10 mouse cellular contexts compared by ENCODE assay signal in the genomic region with DNA sequence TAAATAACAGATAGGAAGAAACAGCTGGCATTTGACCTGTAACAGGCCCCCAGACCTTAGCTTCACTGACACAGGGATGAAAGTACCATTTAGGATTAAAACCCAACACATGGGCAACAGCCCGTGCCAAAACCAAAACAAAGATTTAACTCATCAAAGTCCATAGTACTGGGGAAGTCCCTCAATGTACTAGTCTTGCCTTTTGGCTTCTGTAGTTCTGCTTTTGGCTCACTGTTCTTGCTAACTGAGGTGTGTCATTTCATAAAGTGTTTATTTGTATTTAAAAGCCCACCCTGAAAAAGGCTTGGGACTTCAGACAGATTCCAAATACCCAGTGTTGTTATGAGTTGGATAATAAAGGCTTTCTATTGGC.
DNase-seq lines count a peak whose midpoint lies in the region; ATAC-seq and TF ChIP-seq lines count a peak whose summit lies in the region.
"Had no signal": no experiment of that assay in that cellular context is flagged by ENCODE, and none has a peak within 500 bp of the region (broad histone marks: within the 10 kb centered on the region; RNA-seq: fewer than 3 reads in every experiment).

No protein-coding gene starts in this region.

- H3K4me3 ChIP-seq in lung, postnatal 0 days (ENCODE audit: low read depth, low read length) = peak overlapping the region; percentile 3; the same call in 1 of the 2 replicates
- no peak overlapping the region for H3K4me3 ChIP-seq in forebrain, embryonic 14.5 days (ENCODE audit: low read depth, low read length)
- no peak overlapping the region for H3K4me3 ChIP-seq in midbrain, embryonic 14.5 days (replicated peaks; ENCODE audit: low read depth, low read length)
- H3K4me3 ChIP-seq: gastrocnemius, adult 2 months; heart, embryonic 15.5 days had no signal

- no peak for ATAC-seq in lung, postnatal 0 days
- ATAC-seq in forebrain, embryonic 14.5 days = peak; percentile 43; the same call in 1 of the 2 replicates
- no peak; the same call in 1 of the 2 replicates for ATAC-seq in midbrain, embryonic 14.5 days (ENCODE audit: low FRiP score, low TSS enrichment)

- no peaks in the 10 kb centered on the region for H3K9me3 ChIP-seq in lung, postnatal 0 days (ENCODE audit: low read length)
- no peaks in the 10 kb centered on the region for H3K9me3 ChIP-seq in forebrain, embryonic 14.5 days (replicated peaks; ENCODE audit: control insufficient read depth, low read length)
- H3K9me3 ChIP-seq in midbrain, embryonic 14.5 days (ENCODE audit: control insufficient read depth, low read length) = no peaks in the 10 kb centered on the region
- H3K9me3 ChIP-seq: heart, embryonic 15.5 days had no signal

- H3K36me3 ChIP-seq in lung, postnatal 0 days (ENCODE audit: insufficient read depth, low read length) = no peaks in the 10 kb centered on the region
- H3K36me3 ChIP-seq in forebrain, embryonic 14.5 days (ENCODE audit: control insufficient read depth, insufficient read depth, low read length) = no peaks in the 10 kb centered on the region
- H3K36me3 ChIP-seq in midbrain, embryonic 14.5 days (ENCODE audit: control insufficient read depth, insufficient read depth, low read length) = no peaks in the 10 kb centered on the region
- H3K36me3 ChIP-seq: heart, embryonic 15.5 days had no signal

- no peak for TF ChIP-seq EP300 in lung, postnatal 0 days (IDR thresholded peaks at IDR 0.05)

- no peak for TF ChIP-seq CTCF in lung, postnatal 0 days (IDR thresholded peaks at IDR 0.05)

- H3K4me2 ChIP-seq in lung, postnatal 0 days (replicated peaks; ENCODE audit: low read depth, low read length) = 0 out of 2 replicates have a peak overlapping the region, but pooled peaks have one; percentile 27
- peak overlapping the region; percentile 15; the same call in 1 of the 2 replicates for H3K4me2 ChIP-seq in forebrain, embryonic 14.5 days (ENCODE audit: low read length)
- peak overlapping the region; percentile 34 for H3K4me2 ChIP-seq in midbrain, embryonic 14.5 days (ENCODE audit: low read length)
- H3K4me2 ChIP-seq: heart, embryonic 15.5 days had no signal

- H3K9ac ChIP-seq in lung, postnatal 0 days (replicated peaks; ENCODE audit: low read depth) = no peak overlapping the region
- H3K9ac ChIP-seq in forebrain, embryonic 14.5 days (ENCODE audit: low read length) = no peak overlapping the region
- H3K9ac ChIP-seq in midbrain, embryonic 14.5 days (replicated peaks; ENCODE audit: low read length) = no peak overlapping the region; the same call in 1 of the 2 replicates
- H3K9ac ChIP-seq: heart, embryonic 15.5 days had no signal

- no peaks in the 10 kb centered on the region for H3K4me1 ChIP-seq in lung, postnatal 0 days (ENCODE audit: insufficient read depth, low read depth, low read length)
- peaks cover 15% of the 10 kb centered on the region for H3K4me1 ChIP-seq in forebrain, embryonic 14.5 days (ENCODE audit: control insufficient read depth, insufficient read depth, low read length)
- peaks cover 18% of the 10 kb centered on the region for H3K4me1 ChIP-seq in midbrain, embryonic 14.5 days (ENCODE audit: control insufficient read depth, insufficient read depth, low read length)
- H3K4me1 ChIP-seq: heart, embryonic 15.5 days had no signal

- no peaks in the 10 kb centered on the region for H3K27me3 ChIP-seq in lung, postnatal 0 days (replicated peaks; ENCODE audit: insufficient read depth, low read length)
- no peaks in the 10 kb centered on the region for H3K27me3 ChIP-seq in forebrain, embryonic 14.5 days (replicated peaks; ENCODE audit: control insufficient read depth, insufficient read depth, low read length)
- H3K27me3 ChIP-seq in midbrain, embryonic 14.5 days (ENCODE audit: control insufficient read depth, insufficient read depth, low read length) = no peaks in the 10 kb centered on the region
- H3K27me3 ChIP-seq: heart, embryonic 15.5 days had no signal

- peak; percentile 32 for DNase-seq in embryo, embryonic 10.5 days (ENCODE audit: low spot score)
- no peak for DNase-seq in embryo, embryonic 9.5 days (ENCODE audit: extremely low spot score)
- DNase-seq in lung, postnatal 0 days (ENCODE audit: low spot score) = no peak
- no peak for DNase-seq in lung, postnatal 14 days
- DNase-seq in forebrain, embryonic 14.5 days (ENCODE audit: low spot score) = no peak
- peak; percentile 15 for DNase-seq in midbrain, embryonic 14.5 days
- no peak for DNase-seq in cerebellum, postnatal 14 days
- DNase-seq in cerebellum, adult 11-12 months = no peak
- DNase-seq: gastrocnemius, adult 2 months had no signal

- 32% methylated on average over 1 of the region's 1 CpGs for WGBS in lung, postnatal 0 days
- 0% methylated on average over 1 of the region's 1 CpGs for WGBS in forebrain, embryonic 14.5 days
- WGBS in midbrain, embryonic 14.5 days = 0% methylated on average over 1 of the region's 1 CpGs

- no peak overlapping the region for H3K27ac ChIP-seq in lung, postnatal 0 days (ENCODE audit: low read length)
- H3K27ac ChIP-seq in forebrain, embryonic 14.5 days (ENCODE audit: low read depth, low read length) = no peak overlapping the region
- H3K27ac ChIP-seq in midbrain, embryonic 14.5 days (replicated peaks; ENCODE audit: low read depth, low read length) = no peak overlapping the region
- H3K27ac ChIP-seq: gastrocnemius, adult 2 months; heart, embryonic 15.5 days had no signal

Comparison
In these comparisons a context has a peak if more than half of its experiments do, and no peak if none do; other contexts are left out.
1. DNase-seq: peak in embryo, embryonic 10.5 days (single experiment) and midbrain, embryonic 14.5 days (single experiment); none in embryo, embryonic 9.5 days (single experiment), lung, postnatal 0 days (single experiment), lung, postnatal 14 days (single experiment), forebrain, embryonic 14.5 days (single experiment), cerebellum, postnatal 14 days (0 of 2) and cerebellum, adult 11-12 months (single experiment).
2. Peak in every context shown above with its lines, with median percentiles within 50 percentile points of each other: H3K4me2 ChIP-seq.